Mouse (Mus musculus) layer of hippocampus, postnatal 25 days (tissue): ENCODE data around the gene Mcm10. TPM values are rescaled to one million over a fixed set of nuclear protein-coding genes. Genes with fewer than 3 reads are reported as not detected.

ENCODE experiments used
- DNase-seq, 2 experiments: peaks; one replicate each; pipeline ENCODE4 v3.0.0; 2022; ENCODE audit warnings: mixed read lengths in 2 of 2, low spot score in 1 of 2; ENCODE audit errors: extremely low spot score in 1 of 2
- total RNA-seq, 2 experiments: library from RNA; stranded (reverse); gene quantifications; 2 replicates each; pipeline ENCODE4 v1.2.3; 2021

Mcm10 gene
- total RNA-seq, result 1 to 10 TPM; 1.0 to 1.1 TPM

- DNase-seq, result peak; percentile 79 to 88
Measured at GRCm38 (mm10) chr2:5012491-5013324, at the start of gene Mcm10. Gene Mcm10, minus strand, starts transcription at chr2:5012791.

DNA sequence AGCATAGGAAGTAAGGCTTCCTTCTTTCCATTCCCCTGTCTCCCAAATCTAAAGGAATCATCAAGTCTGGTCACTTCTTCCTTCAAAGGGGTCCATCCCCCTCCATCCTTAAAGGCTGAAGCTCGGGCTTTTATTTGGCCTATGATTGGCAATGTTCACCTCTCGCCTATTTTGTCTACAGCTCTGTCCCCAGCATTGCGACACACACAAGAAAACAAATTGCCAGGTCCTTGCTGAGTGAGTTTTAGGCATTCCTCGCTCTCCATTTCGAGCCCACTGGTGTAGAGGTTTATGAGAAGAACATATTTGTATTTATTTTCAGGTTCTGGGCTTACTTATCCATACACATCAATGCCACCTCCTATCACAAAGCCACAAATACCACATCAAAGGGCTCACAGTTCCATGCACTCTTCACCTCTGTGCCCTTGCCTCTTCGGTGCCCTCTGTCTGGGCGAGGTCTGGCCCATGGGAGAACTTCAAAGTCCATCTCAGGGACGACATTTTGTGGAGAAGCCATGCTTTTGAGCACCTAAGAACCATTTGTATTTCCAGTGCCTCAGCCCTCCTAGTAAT lies 48.6 kb upstream of the Mcm10 start:
- DNase-seq, result no peak

DNA sequence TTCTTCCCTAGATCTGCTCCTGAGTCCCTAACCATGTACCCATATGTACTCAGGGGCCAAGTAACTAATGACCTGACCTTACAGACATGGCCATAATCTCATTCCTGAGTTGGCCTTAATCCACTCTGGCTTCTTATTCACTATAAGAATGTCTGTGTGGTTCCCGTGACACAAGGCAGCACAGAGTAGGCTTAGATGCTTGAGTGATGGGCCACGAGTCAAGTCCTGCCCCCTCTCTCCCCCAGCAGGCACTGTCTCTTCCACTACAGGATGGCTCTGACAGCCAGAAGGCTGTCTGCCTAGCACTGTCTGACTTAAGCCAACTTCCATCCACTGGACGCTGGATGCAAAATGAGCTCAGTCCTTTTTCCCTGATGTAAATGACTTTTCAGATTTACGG lies 47.4 kb upstream of the Mcm10 start:
- DNase-seq, result no peak

DNA sequence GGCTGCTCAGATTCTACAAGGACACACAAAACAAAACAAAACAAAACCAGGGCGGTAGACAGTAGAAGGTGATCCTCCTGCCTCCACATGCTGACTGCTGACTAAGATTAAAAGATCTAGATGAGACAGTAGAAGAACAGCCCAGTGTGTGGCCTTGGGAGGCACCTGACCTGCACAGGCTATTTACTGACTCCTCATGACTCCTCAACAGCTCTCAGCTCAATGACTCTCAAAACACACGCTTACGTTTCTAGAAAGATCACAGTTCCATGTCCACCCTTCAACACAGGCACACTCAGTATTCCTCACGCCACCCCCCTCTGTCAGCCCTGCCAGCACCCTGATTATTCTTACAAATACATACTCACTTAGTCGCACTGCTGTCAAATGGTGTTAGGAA lies 45.8 kb upstream of the Mcm10 start:
- DNase-seq, result no peak

- no peak for DNase-seq
Measured at GRCm38 (mm10) chr2:5050562-5050961, 38.0 kb upstream of the Mcm10 start.

GRCm38 (mm10) chr2:5047016-5047415 lies 34.4 kb upstream of the Mcm10 start:
- DNase-seq, result no peak

DNA sequence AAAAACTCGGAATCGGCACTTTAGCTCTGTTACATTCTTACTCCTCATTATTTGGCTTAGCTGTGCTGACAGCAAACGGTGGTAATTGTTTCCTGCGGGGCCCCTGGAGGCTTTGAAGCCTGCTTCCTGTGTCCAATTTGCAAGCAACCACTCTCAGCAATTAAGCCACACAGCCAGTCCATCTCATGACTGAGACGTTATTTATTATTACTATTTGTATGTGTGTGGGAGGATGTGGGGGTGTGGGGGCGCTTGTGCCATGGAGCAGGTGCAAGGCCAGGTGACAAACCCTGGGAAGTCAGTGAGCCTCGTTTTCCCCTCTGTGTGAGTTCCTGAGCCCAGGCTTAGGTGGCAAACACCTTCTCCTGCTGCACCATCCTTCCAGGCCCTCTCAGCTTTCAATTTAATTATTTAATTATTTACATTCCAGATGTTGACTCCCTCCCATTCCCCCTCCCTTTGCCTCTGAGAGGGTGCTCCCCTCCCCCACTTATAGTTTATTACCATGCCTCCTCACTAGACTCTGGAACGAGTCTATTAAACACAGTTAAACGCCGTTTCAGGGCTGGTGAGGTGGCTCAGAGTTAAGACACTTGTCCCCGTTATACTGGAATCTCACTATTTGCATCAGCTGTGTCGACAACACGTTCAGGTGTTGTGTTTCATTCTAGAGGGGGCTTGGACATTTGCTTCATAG lies 32.8 kb upstream of the Mcm10 start:
- no peak for DNase-seq

GRCm38 (mm10) chr2:5044321-5044720 lies 31.7 kb upstream of the Mcm10 start:
- DNase-seq, result no peak

- DNase-seq, result no peak
Measured at GRCm38 (mm10) chr2:5043476-5043761, 30.8 kb upstream of the Mcm10 start.

DNA sequence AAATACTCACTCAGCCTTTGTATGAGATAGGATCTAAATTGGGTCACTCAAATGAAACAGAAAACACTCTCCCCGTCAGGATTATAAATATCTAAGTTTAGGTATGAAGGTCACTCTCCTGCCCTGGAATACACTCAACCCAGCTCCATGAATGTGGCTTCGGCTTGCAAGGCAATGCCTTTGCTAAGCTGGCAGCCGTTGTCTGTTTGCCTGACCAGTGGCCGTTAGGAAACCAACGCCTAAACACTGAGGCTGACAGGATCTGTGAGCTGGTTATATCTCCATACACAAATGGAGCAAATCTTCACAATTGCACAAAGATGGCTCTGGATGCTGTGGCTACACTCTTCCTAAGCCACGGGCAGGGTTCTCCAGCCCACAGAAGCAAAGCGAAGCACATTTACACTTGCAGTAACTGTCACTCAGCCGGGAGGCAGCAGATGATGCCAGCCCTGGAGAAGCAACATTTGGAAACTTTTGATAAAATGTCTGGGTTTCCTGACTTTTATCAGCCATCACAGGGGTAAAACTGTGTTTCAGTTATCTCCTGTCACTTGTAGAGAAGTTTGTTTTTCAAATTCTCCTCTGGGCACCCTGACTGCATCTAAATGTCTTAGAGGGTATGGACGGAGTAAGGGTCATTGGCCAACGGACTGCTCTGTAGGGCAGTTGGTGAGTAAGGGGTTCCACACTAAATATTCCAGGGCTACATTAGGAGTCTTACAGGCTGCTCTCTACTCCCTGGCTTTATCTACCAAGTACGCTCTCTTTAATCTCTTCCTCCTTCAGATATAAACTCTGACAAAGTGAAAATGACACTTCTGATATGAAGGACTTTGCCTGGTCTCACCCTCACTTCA lies 30.3 kb upstream of the Mcm10 start:
- no peak for DNase-seq

DNA sequence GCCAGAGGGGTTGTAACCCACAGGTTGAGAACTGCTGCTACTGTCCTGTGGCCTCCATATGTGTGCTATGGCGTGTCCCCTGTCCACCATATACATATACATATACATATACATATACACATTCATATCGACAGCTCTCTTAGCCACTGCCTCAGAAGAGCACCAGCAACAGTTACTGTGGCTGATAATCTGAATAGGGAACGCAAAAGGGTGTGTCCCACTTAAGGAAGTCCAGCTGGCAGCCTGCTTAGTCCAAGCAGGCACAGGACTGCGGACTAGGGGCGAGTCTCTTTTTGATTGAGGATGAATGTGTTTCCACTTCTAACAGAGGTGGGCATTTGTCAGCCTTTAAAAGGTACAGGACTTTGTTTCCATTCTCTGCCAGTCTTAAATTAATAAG lies 29.3 kb upstream of the Mcm10 start:
- no peak for DNase-seq

- no peak for DNase-seq
Measured at GRCm38 (mm10) chr2:5040281-5041161, 27.9 kb upstream of the Mcm10 start.

DNA sequence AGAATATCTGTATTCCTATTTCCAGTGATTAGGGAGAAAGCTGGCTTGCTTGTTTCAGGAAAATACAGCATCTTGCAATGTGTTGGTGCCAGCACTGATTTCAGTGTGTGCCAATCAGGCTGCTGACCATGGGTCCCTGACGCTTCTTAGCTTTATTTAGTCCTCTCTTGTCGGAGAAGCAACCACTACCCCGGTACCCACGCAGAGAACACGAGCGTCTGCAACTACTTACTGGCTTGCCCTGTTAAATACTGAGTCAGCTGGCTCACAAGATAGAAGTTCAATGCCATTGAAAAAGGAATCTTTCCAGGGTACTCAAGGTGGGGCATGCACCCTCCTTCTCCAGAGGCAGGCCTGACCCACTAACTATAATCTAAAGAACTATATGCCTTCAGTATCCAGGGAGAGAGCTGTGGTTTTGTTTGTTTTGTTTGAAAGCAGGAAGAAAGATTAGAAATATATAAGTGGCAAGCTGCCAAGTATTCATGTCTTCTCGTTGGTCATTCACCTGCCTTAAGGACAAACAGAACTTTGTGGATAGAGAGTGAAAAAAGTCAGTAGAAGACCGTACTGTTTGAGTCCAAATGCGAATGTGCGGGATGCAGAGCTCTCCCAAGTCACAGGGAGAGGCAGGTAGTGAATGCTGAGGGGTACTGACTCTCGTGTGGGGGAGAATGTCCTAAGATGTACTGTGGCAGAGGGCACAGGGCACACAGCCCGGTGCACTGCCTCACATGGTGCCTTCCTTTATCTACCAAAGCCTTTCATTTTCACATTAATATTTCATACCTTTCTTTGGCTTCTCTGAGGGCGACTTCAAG lies 27.0 kb upstream of the Mcm10 start:
- DNase-seq, result no peak

DNA sequence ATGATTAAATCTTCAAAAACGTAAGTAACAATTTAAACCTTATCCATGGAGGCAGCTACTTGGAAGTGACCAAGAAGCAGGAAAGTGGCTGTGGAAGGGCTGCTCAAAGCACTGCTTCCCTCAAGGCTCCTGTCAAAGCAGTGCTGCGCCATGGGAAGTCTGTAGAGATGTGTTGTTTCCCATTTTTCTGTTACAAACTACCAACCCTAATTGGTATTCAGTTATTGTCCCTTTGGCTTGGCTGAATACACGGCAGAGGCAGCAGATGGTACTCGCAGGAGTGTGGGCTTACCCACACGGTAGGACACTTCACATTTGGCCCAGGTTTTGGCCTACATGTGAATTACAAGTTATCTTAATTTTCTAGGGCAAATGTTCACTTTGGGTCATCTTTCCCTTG lies 25.7 kb upstream of the Mcm10 start:
- DNase-seq, result no peak

DNA sequence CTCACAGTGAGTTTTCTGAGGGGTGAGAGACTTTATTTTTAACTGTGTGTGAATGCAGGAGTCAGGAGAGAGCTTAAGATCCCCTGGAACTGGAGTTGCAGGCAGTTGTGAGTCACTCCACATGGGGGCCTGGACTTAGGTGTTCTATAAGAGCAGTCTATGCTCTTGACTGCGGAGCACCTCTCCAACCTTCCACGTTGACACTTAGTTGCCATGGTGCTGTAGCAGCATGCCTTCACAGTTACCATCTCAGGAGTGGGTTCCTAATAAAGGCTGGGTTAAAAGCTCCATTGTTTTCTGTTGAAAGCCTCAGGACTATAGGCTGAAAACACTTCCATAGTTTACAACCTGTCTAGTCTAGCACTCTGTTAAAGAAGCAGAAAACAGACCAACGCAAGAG lies 24.8 kb upstream of the Mcm10 start:
- DNase-seq, result no peak

- no peak for DNase-seq
Measured at GRCm38 (mm10) chr2:5036411-5037076, 24.0 kb upstream of the Mcm10 start.

DNA sequence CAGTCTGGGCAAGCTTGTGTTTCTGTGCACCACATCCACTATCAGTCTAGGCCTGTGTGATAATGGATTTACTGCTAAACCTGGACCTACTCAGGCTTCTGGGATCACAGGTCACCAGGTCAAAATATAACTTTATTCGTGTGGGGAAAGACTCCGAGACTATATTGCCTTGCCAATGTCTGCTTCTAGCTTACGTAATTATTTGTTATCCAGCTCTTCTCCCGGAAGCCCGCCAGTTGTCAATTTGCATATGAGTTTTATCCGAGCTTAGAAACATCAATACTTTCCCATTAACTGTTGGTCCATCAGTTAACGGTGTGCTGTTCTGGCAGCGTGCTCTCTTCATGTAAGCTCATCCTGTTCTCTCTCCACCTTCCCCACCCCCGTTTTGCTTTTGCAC lies 22.6 kb upstream of the Mcm10 start:
- DNase-seq, result no peak

DNA sequence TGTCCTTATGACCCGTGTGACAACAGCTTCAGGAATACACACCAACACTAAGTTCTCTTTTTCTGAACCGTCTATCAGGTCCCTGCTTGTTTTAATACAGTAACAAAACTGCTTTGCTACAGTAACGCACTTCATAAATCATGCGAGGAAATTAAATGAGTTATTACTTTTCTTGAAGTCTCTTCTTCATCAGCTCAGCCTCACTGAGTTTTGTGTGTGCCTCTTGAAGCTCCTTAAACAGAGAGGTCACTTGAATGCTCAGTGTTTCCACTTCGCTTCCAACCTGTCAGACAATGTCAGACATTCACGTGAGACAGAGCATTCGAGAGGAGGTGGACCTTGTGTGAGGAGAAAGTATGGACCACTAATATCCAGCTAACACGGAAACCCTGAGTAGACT lies 22.2 kb upstream of the Mcm10 start:
- no peak for DNase-seq
